Mouse (Mus musculus): ENCODE results near the gene Tent4b. TPM values are rescaled to one million over a fixed set of nuclear protein-coding genes. Genes with fewer than 3 reads are reported as not detected.

Tent4b gene
- polyA plus RNA-seq, 1 experiment from 2014 or later, result 8.7 TPM

DNA sequence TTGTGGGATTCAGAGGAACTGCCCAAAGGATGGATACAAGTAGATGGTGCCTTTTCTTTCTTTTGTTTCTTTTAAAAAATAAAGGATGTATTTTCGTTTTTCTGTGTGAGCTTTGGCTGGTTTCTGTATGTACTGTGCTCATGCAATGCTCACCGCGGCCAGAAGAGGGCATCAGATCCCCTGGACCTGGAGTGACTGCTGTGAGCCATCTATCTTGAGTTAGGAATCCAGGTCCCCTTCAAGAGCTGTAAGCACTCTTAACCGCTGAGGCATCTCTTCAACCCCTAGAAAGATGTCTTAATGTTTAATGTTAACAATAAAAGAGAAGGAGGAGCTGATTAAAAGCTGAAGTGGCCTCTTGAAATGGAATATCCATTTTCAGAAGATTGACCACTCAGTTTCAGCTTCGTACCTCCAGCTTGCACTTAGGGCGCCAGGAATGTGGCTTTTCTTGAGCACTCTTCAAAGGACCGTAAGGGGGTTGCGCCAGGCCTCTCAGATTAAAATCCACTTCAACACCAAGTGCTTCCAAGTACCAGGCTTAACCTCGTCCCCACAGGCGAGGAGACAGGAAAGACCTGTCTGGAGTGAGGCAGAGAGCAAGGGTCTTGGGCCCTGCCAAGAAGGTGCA, 67.3 kb downstream of the Tent4b start:
- ATAC-seq (ENCODE audit: low FRiP score, low read depth), result no peak
- Histone ChIP-seq H3K4me2 (replicated peaks) (no peak overlapping the region), H3K27me3 (peaks cover 2% of the 10 kb centered on the region; the same call in 1 of the 2 replicates), H3K36me3 (no peaks in the 10 kb centered on the region), H3K27ac (no peak overlapping the region), H3K4me3 (no peak overlapping the region), H3K9ac (no peak overlapping the region), H3K4me1 (peaks cover 26% of the 10 kb centered on the region), H3K9me3 (no peaks in the 10 kb centered on the region)
- 47% methylated on average over 10 of the region's 10 CpGs for WGBS

GRCm38 (mm10) chr8:88266801-88267403, 67.9 kb downstream of the Tent4b start:
- Histone ChIP-seq H3K4me2 (replicated peaks) (no peak overlapping the region), H3K9me3 (no peaks in the 10 kb centered on the region), H3K4me3 (no peak overlapping the region), H3K9ac (no peak overlapping the region), H3K36me3 (no peaks in the 10 kb centered on the region), H3K27me3 (peaks cover 8% of the 10 kb centered on the region), H3K4me1 (peaks cover 26% of the 10 kb centered on the region), H3K27ac (no peak overlapping the region)
- WGBS, result 81% methylated on average over 14 of the region's 14 CpGs
- ATAC-seq (ENCODE audit: low FRiP score, low read depth), result no peak

GRCm38 (mm10) chr8:88269107-88269875, 70.3 kb downstream of the Tent4b start:
- peaks cover 28% of the 10 kb centered on the region for H3K27me3 ChIP-seq
- no peaks in the 10 kb centered on the region for H3K36me3 ChIP-seq
- H3K9me3 ChIP-seq, result no peaks in the 10 kb centered on the region
- no peak overlapping the region for H3K9ac ChIP-seq
- WGBS, result 58% methylated on average over 7 of the region's 7 CpGs
- H3K4me1 ChIP-seq, result peaks cover 27% of the 10 kb centered on the region
- H3K4me3 ChIP-seq, result no peak overlapping the region
- H3K4me2 ChIP-seq (replicated peaks), result no peak overlapping the region
- no peak for ATAC-seq (ENCODE audit: low FRiP score, low read depth)
- H3K27ac ChIP-seq, result no peak overlapping the region

DNA sequence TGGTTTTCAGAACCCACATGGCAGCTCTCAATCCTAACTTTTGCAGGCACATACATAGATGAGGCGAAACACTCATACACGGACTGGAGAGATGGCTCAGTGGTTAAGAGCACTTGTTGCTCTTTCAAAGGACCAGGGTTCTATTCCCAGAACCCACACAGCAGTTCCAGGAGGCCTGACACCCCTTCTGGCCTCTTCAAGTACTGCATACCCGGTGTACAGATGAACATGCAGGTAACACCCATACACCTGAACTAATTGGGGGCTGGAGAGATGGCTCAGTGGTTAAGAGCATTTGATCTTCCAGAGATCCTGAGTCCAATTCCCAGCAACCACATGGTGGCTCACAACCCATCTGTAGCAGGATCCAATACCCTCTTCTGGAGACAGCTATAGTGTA, 71.1 kb downstream of the Tent4b start:
- H3K27me3 ChIP-seq, result peaks cover 32% of the 10 kb centered on the region
- no peak overlapping the region for H3K4me3 ChIP-seq
- H3K27ac ChIP-seq, result no peak overlapping the region
- no peak for ATAC-seq (ENCODE audit: low FRiP score, low read depth)
- H3K4me2 ChIP-seq (replicated peaks), result no peak overlapping the region
- H3K4me1 ChIP-seq, result peaks cover 26% of the 10 kb centered on the region
- H3K36me3 ChIP-seq, result no peaks in the 10 kb centered on the region
- no peak overlapping the region for H3K9ac ChIP-seq
- H3K9me3 ChIP-seq, result no peaks in the 10 kb centered on the region
- WGBS, result 75% methylated on average over 3 of the region's 3 CpGs

DNA sequence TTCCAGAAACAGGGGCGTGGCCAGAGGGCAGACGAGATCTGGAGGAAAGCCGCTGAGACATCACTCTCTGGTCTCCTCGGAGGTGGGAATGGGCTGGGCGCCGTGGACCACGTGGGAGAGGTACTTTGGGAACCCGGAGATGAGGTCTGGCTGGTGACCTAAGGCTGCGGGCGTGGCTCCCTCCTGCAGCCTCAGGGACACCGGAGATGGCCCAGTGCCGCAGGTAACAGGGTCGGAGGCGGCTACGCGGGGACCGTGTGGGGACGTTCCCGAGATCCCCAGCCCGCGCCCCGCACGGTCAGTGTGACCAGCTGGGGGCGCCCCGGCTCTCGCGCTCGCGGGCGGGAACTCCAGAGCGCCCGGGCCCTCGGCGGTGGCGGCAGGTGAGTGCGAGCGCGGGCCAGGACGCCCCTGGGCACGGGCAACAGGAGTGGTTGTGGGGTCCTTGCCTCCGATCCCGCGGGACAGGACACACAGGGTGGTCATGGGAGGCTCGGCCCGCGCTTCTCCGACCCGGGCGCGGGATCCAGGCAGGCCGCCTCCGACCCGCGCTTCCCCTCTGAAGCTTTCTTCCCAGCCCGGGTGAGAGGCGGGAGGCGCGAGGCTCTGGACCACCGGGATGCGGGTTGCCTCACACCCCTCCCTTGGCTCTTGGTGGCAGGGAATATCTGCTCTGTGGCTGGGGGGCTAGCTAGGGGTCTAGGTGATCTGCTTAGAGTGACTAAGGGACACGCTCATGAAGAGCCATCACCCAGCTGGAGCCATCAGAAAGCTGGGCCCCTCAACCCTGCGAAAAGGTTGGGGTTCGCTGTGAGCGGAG, 73.4 kb downstream of the Tent4b start, which contains the start of gene Adcy7:
Gene Adcy7, plus strand, starts transcription at position 173 of the 820 bp plus-strand sequence.
- peak within 1 kb of the TSS; percentile 66 for H3K9ac ChIP-seq
- H3K4me1 ChIP-seq, result peaks cover 12% of the 10 kb centered on the region
- H3K36me3 ChIP-seq, result no peaks in the 10 kb centered on the region
- H3K27me3 ChIP-seq, result peaks cover 32% of the 10 kb centered on the region
- peak within 1 kb of the TSS; percentile 47 for H3K4me3 ChIP-seq
- H3K27ac ChIP-seq, result no peak within 1 kb of the TSS
- ATAC-seq (ENCODE audit: low FRiP score, low read depth), result no peak; the same call in 1 of the 2 replicates
- WGBS, result 3% methylated on average over 64 of the region's 64 CpGs
- peak within 1 kb of the TSS; percentile 83 for H3K4me2 ChIP-seq (replicated peaks)
- no peaks in the 10 kb centered on the region for H3K9me3 ChIP-seq

DNA sequence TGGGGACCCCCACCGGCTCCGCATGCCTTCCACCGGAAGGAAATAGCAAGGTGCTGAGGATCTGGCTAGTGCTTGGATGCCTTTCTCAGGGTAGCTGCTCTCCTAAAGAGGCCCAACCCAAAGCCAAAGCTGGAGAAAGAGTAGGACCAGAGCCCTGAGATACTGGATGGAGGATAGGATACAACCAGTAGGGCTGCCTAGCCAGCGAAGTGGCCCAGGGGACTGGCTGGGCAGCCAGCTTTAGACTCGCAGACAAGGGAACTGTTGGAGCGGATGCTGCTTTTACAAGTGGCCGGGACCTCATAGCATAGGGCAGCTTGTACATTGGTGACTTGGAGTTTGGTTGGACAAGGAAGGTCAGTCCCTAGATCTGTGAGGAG, 74.0 kb downstream of the Tent4b start:
- 64% methylated on average over 7 of the region's 7 CpGs for WGBS
- Histone ChIP-seq H3K4me3 (peak overlapping the region; percentile 47), H3K27ac (no peak overlapping the region), H3K36me3 (no peaks in the 10 kb centered on the region), H3K4me1 (peaks cover 12% of the 10 kb centered on the region), H3K9me3 (no peaks in the 10 kb centered on the region), H3K4me2 (replicated peaks) (peak overlapping the region; percentile 83), H3K9ac (peak overlapping the region; percentile 66; the same call in 1 of the 2 replicates), H3K27me3 (peaks cover 32% of the 10 kb centered on the region)
- no peak for ATAC-seq (ENCODE audit: low FRiP score, low read depth)

GRCm38 (mm10) chr8:88274090-88274489, 75.1 kb downstream of the Tent4b start:
- 92% methylated on average over 5 of the region's 5 CpGs for WGBS
- Histone ChIP-seq H3K36me3 (no peaks in the 10 kb centered on the region), H3K4me2 (replicated peaks) (no peak overlapping the region), H3K4me3 (no peak overlapping the region), H3K27me3 (peaks cover 32% of the 10 kb centered on the region), H3K27ac (no peak overlapping the region), H3K9me3 (no peaks in the 10 kb centered on the region), H3K4me1 (peaks cover 12% of the 10 kb centered on the region), H3K9ac (no peak overlapping the region)
- no peak for ATAC-seq (ENCODE audit: low FRiP score, low read depth)

GRCm38 (mm10) chr8:88279220-88279619, 80.2 kb downstream of the Tent4b start:
- 59% methylated on average over 5 of the region's 5 CpGs for WGBS

DNA sequence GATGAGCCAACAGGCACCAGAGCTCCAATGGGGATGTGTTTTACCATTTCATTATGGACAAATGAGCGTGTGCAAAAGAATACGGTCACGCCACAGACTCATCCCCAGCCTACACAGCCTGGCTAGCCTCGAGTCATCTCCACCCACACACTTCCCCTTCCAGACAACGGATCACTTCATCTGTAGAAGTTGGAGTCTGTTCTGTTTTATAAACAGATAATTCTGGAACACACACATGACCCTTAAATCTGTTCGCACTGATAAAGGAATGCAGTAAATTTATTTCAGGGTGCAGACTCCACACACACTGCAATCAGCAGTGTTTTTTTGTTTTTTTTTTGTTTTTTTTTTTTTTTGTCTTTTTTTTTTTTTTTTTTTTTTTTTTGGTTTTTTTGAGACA, 80.7 kb downstream of the Tent4b start:
- H3K27me3 ChIP-seq, result 0 out of 2 replicates have a peak, but pooled peaks cover under 1% of the 10 kb centered on the region
- 79% methylated on average over 6 of the region's 6 CpGs for WGBS
- no peaks in the 10 kb centered on the region for H3K9me3 ChIP-seq
- peaks cover 18% of the 10 kb centered on the region for H3K4me1 ChIP-seq
- H3K9ac ChIP-seq, result no peak overlapping the region
- no peak overlapping the region for H3K27ac ChIP-seq
- H3K36me3 ChIP-seq, result no peaks in the 10 kb centered on the region
- ATAC-seq (ENCODE audit: low FRiP score, low read depth), result no peak
- H3K4me3 ChIP-seq, result no peak overlapping the region
- H3K4me2 ChIP-seq (replicated peaks), result no peak overlapping the region

More at GRCm38 (mm10) chr8:88279220-88279619, 80.2 kb downstream of the Tent4b start:
- H3K4me1 ChIP-seq, result peaks cover 14% of the 10 kb centered on the region
- no peak for ATAC-seq (ENCODE audit: low FRiP score, low read depth)
- H3K36me3 ChIP-seq, result no peaks in the 10 kb centered on the region
- H3K27me3 ChIP-seq, result 0 out of 2 replicates have a peak, but pooled peaks cover 3% of the 10 kb centered on the region
- no peak overlapping the region for H3K4me2 ChIP-seq (replicated peaks)
- H3K9ac ChIP-seq, result no peak overlapping the region
- H3K27ac ChIP-seq, result no peak overlapping the region
- H3K9me3 ChIP-seq, result no peaks in the 10 kb centered on the region
- no peak overlapping the region for H3K4me3 ChIP-seq

GRCm38 (mm10) chr8:88280904-88281303, 81.9 kb downstream of the Tent4b start:
- H3K4me3 ChIP-seq, result no peak overlapping the region
- H3K36me3 ChIP-seq, result no peaks in the 10 kb centered on the region
- no peaks in the 10 kb centered on the region for H3K9me3 ChIP-seq
- no peak for ATAC-seq (ENCODE audit: low FRiP score, low read depth)
- H3K27ac ChIP-seq, result no peak overlapping the region
- no peaks in the 10 kb centered on the region for H3K27me3 ChIP-seq
- peaks cover 25% of the 10 kb centered on the region for H3K4me1 ChIP-seq
- H3K9ac ChIP-seq, result no peak overlapping the region
- WGBS, result 75% methylated on average over 7 of the region's 7 CpGs
- H3K4me2 ChIP-seq (replicated peaks), result no peak overlapping the region

DNA sequence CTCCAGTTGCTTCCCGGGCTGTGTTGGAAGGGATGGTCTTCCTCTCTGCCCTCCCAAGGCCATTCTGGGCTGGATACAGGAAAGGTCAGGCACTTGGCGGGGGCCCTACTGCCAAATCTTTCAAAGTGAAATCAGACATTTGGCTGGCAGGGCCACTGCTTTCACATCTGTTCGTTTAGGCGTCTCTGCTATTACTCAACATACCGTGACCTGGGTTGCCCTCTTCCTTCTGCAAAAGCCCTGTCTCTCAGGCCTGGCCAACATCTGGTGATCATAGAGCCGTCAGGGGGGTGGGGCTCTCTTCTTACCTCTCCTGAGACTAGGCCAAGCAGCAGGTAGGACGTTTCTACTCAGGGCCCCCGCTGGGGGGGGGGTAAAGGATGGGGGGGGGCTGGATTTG, 83.7 kb downstream of the Tent4b start:
- H3K27ac ChIP-seq, result no peak overlapping the region
- H3K9ac ChIP-seq, result no peak overlapping the region
- peaks cover 27% of the 10 kb centered on the region for H3K4me1 ChIP-seq
- no peak overlapping the region for H3K4me3 ChIP-seq
- no peaks in the 10 kb centered on the region for H3K36me3 ChIP-seq
- no peaks in the 10 kb centered on the region for H3K9me3 ChIP-seq
- WGBS, result 12% methylated on average over 8 of the region's 8 CpGs
- no peak overlapping the region for H3K4me2 ChIP-seq (replicated peaks)
- ATAC-seq (ENCODE audit: low FRiP score, low read depth), result no peak
- no peaks in the 10 kb centered on the region for H3K27me3 ChIP-seq

All from limb, embryonic 13.5 days (tissue).